Mouse (Mus musculus): ENCODE results near the gene Plac1. TPM values are rescaled to one million over a fixed set of nuclear protein-coding genes. Genes with fewer than 3 reads are reported as not detected.
"Not testable (repeated sequence)": the region's sequence is repeated elsewhere in the genome, so short reads cannot be mapped to it uniquely, and the experiment has no call there.

Gene Plac1
- total RNA-seq, 1 experiment from 2014 or later = not detected

GRCm38 (mm10) chrX:53046033-53046432 lies 193.9 kb downstream of the Plac1 start:
- DNase-seq = no peak

- DNase-seq = peak; percentile 33
These were observed 194.6 kb downstream of the Plac1 start for GRCm38 (mm10) chrX:53045187-53045903.

GRCm38 (mm10) chrX:53041006-53041405 lies 198.9 kb downstream of the Plac1 start:
- DNase-seq = no peak

- DNase-seq = no peak
These were observed 199.8 kb downstream of the Plac1 start for GRCm38 (mm10) chrX:53040138-53040537.

GRCm38 (mm10) chrX:53039651-53040050 lies 200.3 kb downstream of the Plac1 start:
- DNase-seq = no peak

GRCm38 (mm10) chrX:53038194-53038593 lies 201.7 kb downstream of the Plac1 start:
- DNase-seq = no peak

- DNase-seq = no peak
These were observed 210.4 kb downstream of the Plac1 start for GRCm38 (mm10) chrX:53029559-53029958.

GRCm38 (mm10) chrX:53025471-53026223 lies 214.3 kb downstream of the Plac1 start:
- DNase-seq = no peak

GRCm38 (mm10) chrX:53024268-53024667 lies 215.6 kb downstream of the Plac1 start:
- DNase-seq = not testable (repeated sequence)

GRCm38 (mm10) chrX:53023021-53023420 lies 216.9 kb downstream of the Plac1 start:
- DNase-seq = no peak

Small RNA genes lying within 50 kb of the gene (microRNA-seq; reads per million reads assigned to microRNA genes)
- 30,690 to 40,425 reads per million in 2 experiments for gene Mir322
- 2,696 to 2,777 reads per million in 2 experiments for gene Mir351
- 18.5 to 19.2 reads per million in 2 experiments for gene Mir450-1
- gene Mir450-2 = 28.1 to 47.3 reads per million in 2 experiments
- 123 to 193 reads per million in 2 experiments for gene Mir450b
- 301 to 331 reads per million in 2 experiments for gene Mir503
- gene Mir542 = 579 to 712 reads per million in 2 experiments

Other genes starting within 250 kb of the Plac1 start
- 8.9 and 11.6 TPM in 2 replicates for gene Fam122b, start 29.7 kb upstream of the Plac1 start, total RNA-seq (2021)
- gene Fam122c, start 33.3 kb upstream of the Plac1 start, total RNA-seq (2021) = not detected in 2 replicates
- 20.0 and 20.6 TPM in 2 replicates for gene Mospd1, start 130.4 kb upstream of the Plac1 start, total RNA-seq (2021)
- not detected in 2 replicates for gene Etd, start 194.8 kb upstream of the Plac1 start, total RNA-seq (2021)

Measured in adrenal gland, postnatal 25 days (tissue).